Mouse (Mus musculus): ENCODE results near the gene Tex16.

Tex16 gene

GRCm38 (mm10) chrX:112010707-112011106 is at the start of gene Tex16:
TSS of gene Tex16 (plus strand) at chrX:112011007.
- DNase-seq = no peak

DNA sequence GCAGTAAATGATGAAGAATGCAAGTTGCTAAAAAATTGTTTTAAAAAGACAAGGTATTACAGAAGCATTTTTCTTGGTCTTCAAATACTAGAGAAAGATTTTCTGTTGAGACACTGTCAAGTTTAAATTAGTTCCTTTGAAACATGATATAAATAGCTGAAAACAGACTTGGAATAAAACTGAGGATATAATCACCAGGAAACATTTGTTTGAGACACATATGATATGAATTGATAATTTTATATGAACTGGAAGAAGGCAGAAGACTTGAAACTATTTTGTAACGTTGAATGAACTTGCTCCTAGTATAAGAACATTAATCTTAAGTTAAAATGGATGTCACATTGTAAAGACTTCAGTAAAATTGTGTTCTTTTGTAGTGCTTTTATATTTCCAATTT is 11.1 kb upstream of the Tex16 start:
- DNase-seq = no peak
